Mouse (Mus musculus) kidney, adult 2 months (tissue): ENCODE data around the gene Retnla.
"Not testable (repeated sequence)": the region's sequence is repeated elsewhere in the genome, so short reads cannot be mapped to it uniquely, and the experiment has no call there.

Experiments used
- CTCF ChIP-seq: fragments of 200-500 bp; conservative IDR thresholded peaks from 2 replicates; pipeline ENCODE4 v1.5.1; 2011; ENCODE audit warnings: low read depth, mild to moderate bottlenecking, control low read depth, low read length, moderate library complexity, mixed read lengths; ENCODE audit not compliant: insufficient read depth, insufficient read length
- POLR2A ChIP-seq: fragments of 200-500 bp; IDR thresholded peaks from one replicate; pipeline ENCODE4 v1.6.1; 2011; ENCODE audit warnings: low read depth, low read length, control low read depth

GRCm38 (mm10) chr16:48865004-48865403 lies 22.7 kb downstream of the Retnla start:
- TF ChIP-seq CTCF, POLR2A: not testable (repeated sequence)
